Mouse (Mus musculus) hindbrain, embryonic 16.5 days (tissue): ENCODE data around the gene Nr2c2ap. TPM values are rescaled to one million over a fixed set of nuclear protein-coding genes. Genes with fewer than 3 reads are reported as not detected.

Experiments used
- ATAC-seq: fragments of 200-750 bp; cut with Nextera tagmentation; 2 replicates; pipeline ENCODE4 v1.8.0; 2017; ENCODE audit warnings: moderate TSS enrichment, moderate library complexity
- H3K27ac ChIP-seq: fragments of 300-500 bp; sonication (generic); 2 replicates; pipeline ENCODE4 v1.5.1; 2014; ENCODE audit warnings: low read depth, mild to moderate bottlenecking, control low read depth, low read length, moderate library complexity
- H3K27me3 ChIP-seq: fragments of 300-500 bp; sonication (generic); replicated peaks from 2 replicates; pipeline ENCODE4 v1.6.1; 2014; ENCODE audit warnings: low read length; ENCODE audit not compliant: control insufficient read depth, insufficient read depth
- H3K36me3 ChIP-seq: fragments of 300-500 bp; sonication (generic); 2 replicates; pipeline ENCODE4 v1.6.1; 2014; ENCODE audit warnings: mild to moderate bottlenecking, low read length, moderate library complexity, mixed read lengths; ENCODE audit not compliant: control insufficient read depth, insufficient read depth
- H3K4me1 ChIP-seq: fragments of 300-500 bp; sonication (generic); 2 replicates; pipeline ENCODE4 v1.6.1; 2014; ENCODE audit warnings: low read depth, low read length; ENCODE audit not compliant: control insufficient read depth, insufficient read depth
- H3K4me2 ChIP-seq: fragments of 300-500 bp; sonication (generic); 2 replicates; pipeline ENCODE4 v1.6.1; 2014; ENCODE audit warnings: mild to moderate bottlenecking, low read length, control low read depth, moderate library complexity
- H3K4me3 ChIP-seq: fragments of 300-500 bp; sonication (generic); 2 replicates; pipeline ENCODE4 v1.5.1; 2014; ENCODE audit warnings: mild to moderate bottlenecking, low read length, control low read depth, moderate library complexity
- H3K9ac ChIP-seq: fragments of 300-500 bp; sonication (generic); 2 replicates; pipeline ENCODE4 v1.6.1; 2014; ENCODE audit warnings: low read depth, mild to moderate bottlenecking, control low read depth, low read length, moderate library complexity
- H3K9me3 ChIP-seq: fragments of 300-500 bp; sonication (generic); 2 replicates; pipeline ENCODE4 v1.6.1; 2014; ENCODE audit warnings: mild to moderate bottlenecking, low read length, moderate library complexity; ENCODE audit not compliant: control insufficient read depth
- WGBS: fragments of 180-500 bp; shearing (Covaris S2); extraction: QIAGEN DNeasy Blood & Tissue Kit; methylation state at CpG from one replicate; pipeline ENCODE4 v1.1.7; 2014; 5-methylcytosine and 5-hydroxymethylcytosine counted together
- polyA plus RNA-seq: library from polyadenylated mRNA; unstranded; fragments of >200 nt; fragmentation: Nextera tagmentation; extraction: Ambion mirVana; gene quantifications from 2 replicates; pipeline ENCODE4 v1.2.1, GENCODE M21; 2015

The Nr2c2ap gene
- polyA plus RNA-seq, 1 experiment from 2014 or later, result 51.6 TPM

GRCm38 (mm10) chr8:70152537-70153257 lies 21.6 kb downstream of the Nr2c2ap start:
- Histone ChIP-seq H3K27ac (no peak overlapping the region), H3K4me3 (peak overlapping the region; percentile 14), H3K4me1 (peaks cover 4% of the 10 kb centered on the region; the same call in 1 of the 2 replicates), H3K4me2 (peak overlapping the region; percentile 48), H3K9ac (peak overlapping the region; percentile 35), H3K27me3 (peaks cover 5% of the 10 kb centered on the region), H3K9me3 (no peaks in the 10 kb centered on the region), H3K36me3 (no peaks in the 10 kb centered on the region)
- 13% methylated on average over 13 of the region's 22 CpGs for WGBS
- ATAC-seq, result peak; percentile 92

GRCm38 (mm10) chr8:70157240-70157800 lies 26.2 kb downstream of the Nr2c2ap start:
- no peak overlapping the region for H3K4me2 ChIP-seq
- ATAC-seq, result no peak
- no peaks in the 10 kb centered on the region for H3K36me3 ChIP-seq
- H3K9me3 ChIP-seq, result no peaks in the 10 kb centered on the region
- H3K9ac ChIP-seq, result no peak overlapping the region
- H3K4me3 ChIP-seq, result no peak overlapping the region
- peaks cover 6% of the 10 kb centered on the region; the same call in 1 of the 2 replicates for H3K4me1 ChIP-seq
- H3K27ac ChIP-seq, result no peak overlapping the region
- WGBS, result 94% methylated on average over 1 of the region's 1 CpGs
- no peaks in the 10 kb centered on the region for H3K27me3 ChIP-seq

GRCm38 (mm10) chr8:70158069-70158853 lies 27.1 kb downstream of the Nr2c2ap start:
- WGBS, result 16% methylated on average over 38 of the region's 40 CpGs
- peak overlapping the region; percentile 57 for H3K4me3 ChIP-seq
- ATAC-seq, result peak; percentile 96
- peaks cover 2% of the 10 kb centered on the region; the same call in 1 of the 2 replicates for H3K4me1 ChIP-seq
- H3K9ac ChIP-seq, result peak overlapping the region; percentile 77
- peak overlapping the region; percentile 23; the same call in 1 of the 2 replicates for H3K27ac ChIP-seq
- H3K27me3 ChIP-seq, result no peaks in the 10 kb centered on the region
- peak overlapping the region; percentile 77 for H3K4me2 ChIP-seq
- H3K9me3 ChIP-seq, result no peaks in the 10 kb centered on the region
- no peaks in the 10 kb centered on the region for H3K36me3 ChIP-seq

GRCm38 (mm10) chr8:70159211-70159610 lies 28.1 kb downstream of the Nr2c2ap start:
- Histone ChIP-seq H3K4me3 (no peak overlapping the region), H3K36me3 (no peaks in the 10 kb centered on the region), H3K27ac (no peak overlapping the region), H3K4me1 (peaks cover 2% of the 10 kb centered on the region; the same call in 1 of the 2 replicates), H3K9me3 (no peaks in the 10 kb centered on the region), H3K27me3 (no peaks in the 10 kb centered on the region), H3K9ac (no peak overlapping the region), H3K4me2 (no peak overlapping the region)
- no peak for ATAC-seq
- 79% methylated on average over 4 of the region's 4 CpGs for WGBS

GRCm38 (mm10) chr8:70160015-70160414 lies 28.9 kb downstream of the Nr2c2ap start:
- no peak overlapping the region for H3K4me3 ChIP-seq
- H3K27ac ChIP-seq, result no peak overlapping the region
- ATAC-seq, result no peak
- H3K4me1 ChIP-seq, result peaks cover 2% of the 10 kb centered on the region; the same call in 1 of the 2 replicates
- no peak overlapping the region for H3K4me2 ChIP-seq
- H3K9me3 ChIP-seq, result no peaks in the 10 kb centered on the region
- 66% methylated on average over 13 of the region's 13 CpGs for WGBS
- H3K9ac ChIP-seq, result no peak overlapping the region
- H3K27me3 ChIP-seq, result no peaks in the 10 kb centered on the region
- no peaks in the 10 kb centered on the region for H3K36me3 ChIP-seq

GRCm38 (mm10) chr8:70163316-70163715 lies 32.2 kb downstream of the Nr2c2ap start:
- 83% methylated on average over 3 of the region's 3 CpGs for WGBS
- H3K9me3 ChIP-seq, result no peaks in the 10 kb centered on the region
- ATAC-seq, result no peak
- H3K4me2 ChIP-seq, result no peak overlapping the region
- H3K27me3 ChIP-seq, result peaks cover 7% of the 10 kb centered on the region
- H3K27ac ChIP-seq, result no peak overlapping the region
- peaks cover 6% of the 10 kb centered on the region for H3K4me1 ChIP-seq
- H3K36me3 ChIP-seq, result no peaks in the 10 kb centered on the region
- H3K9ac ChIP-seq, result no peak overlapping the region
- H3K4me3 ChIP-seq, result no peak overlapping the region

GRCm38 (mm10) chr8:70166504-70167110 lies 35.5 kb downstream of the Nr2c2ap start:
- peak overlapping the region; percentile 64 for H3K9ac ChIP-seq

GRCm38 (mm10) chr8:70170116-70170515 lies 39.0 kb downstream of the Nr2c2ap start:
- no peak overlapping the region for H3K9ac ChIP-seq
- WGBS, result 82% methylated on average over 3 of the region's 3 CpGs

More at GRCm38 (mm10) chr8:70166504-70167110, 35.5 kb downstream of the Nr2c2ap start:
- no peaks in the 10 kb centered on the region for H3K9me3 ChIP-seq
- peak overlapping the region; percentile 33 for H3K4me3 ChIP-seq
- no peak overlapping the region for H3K27ac ChIP-seq
- peak; percentile 81 for ATAC-seq
- peak overlapping the region; percentile 65 for H3K4me2 ChIP-seq
- H3K4me1 ChIP-seq, result peaks cover 4% of the 10 kb centered on the region
- WGBS, result under 1% methylated on average over 18 of the region's 21 CpGs
- H3K36me3 ChIP-seq, result no peaks in the 10 kb centered on the region
- peaks cover 7% of the 10 kb centered on the region for H3K27me3 ChIP-seq

More at GRCm38 (mm10) chr8:70170116-70170515, 39.0 kb downstream of the Nr2c2ap start:
- no peak overlapping the region for H3K27ac ChIP-seq
- H3K27me3 ChIP-seq, result peaks cover 7% of the 10 kb centered on the region
- H3K4me1 ChIP-seq, result peaks cover 6% of the 10 kb centered on the region
- no peak overlapping the region for H3K4me2 ChIP-seq
- no peak for ATAC-seq
- no peaks in the 10 kb centered on the region for H3K36me3 ChIP-seq
- no peak overlapping the region for H3K4me3 ChIP-seq
- no peaks in the 10 kb centered on the region for H3K9me3 ChIP-seq
